Mouse (Mus musculus): Measurements from ENCODE around the gene Efs. TPM values are rescaled to one million over a fixed set of nuclear protein-coding genes. Genes with fewer than 3 reads are reported as not detected.
"Not testable (repeated sequence)": the region's sequence is repeated elsewhere in the genome, so short reads cannot be mapped to it uniquely, and the experiment has no call there.

Gene Efs
- polyA plus RNA-seq, 1 experiment from 2014 or later, result 26.8 TPM

- no peak overlapping the region for H3K9ac ChIP-seq (ENCODE audit: low read length)
- no peak overlapping the region for H3K4me3 ChIP-seq (replicated peaks; ENCODE audit: low read length)
- 73% methylated on average over 3 of the region's 3 CpGs for WGBS
- no peaks in the 10 kb centered on the region for H3K4me1 ChIP-seq (ENCODE audit: control insufficient read depth, insufficient read depth, low read length)
- no peaks in the 10 kb centered on the region for H3K9me3 ChIP-seq (replicated peaks; ENCODE audit: control insufficient read depth, low read length)
- no peak overlapping the region for H3K27ac ChIP-seq (ENCODE audit: low read length)
- no peak for ATAC-seq (ENCODE audit: insufficient read depth, low FRiP score)
- H3K4me2 ChIP-seq (ENCODE audit: low read depth, low read length), result no peak overlapping the region
- no peaks in the 10 kb centered on the region for H3K27me3 ChIP-seq (ENCODE audit: control insufficient read depth, insufficient read depth, low read length)
- H3K36me3 ChIP-seq (ENCODE audit: control insufficient read depth, insufficient read depth, low read length), result no peaks in the 10 kb centered on the region
Measured at GRCm38 (mm10) chr14:54954474-54954873, 28.5 kb upstream of the Efs start.

- H3K4me3 ChIP-seq (replicated peaks; ENCODE audit: low read length), result no peak overlapping the region
- H3K27ac ChIP-seq (ENCODE audit: low read length), result no peak overlapping the region
- no peaks in the 10 kb centered on the region for H3K4me1 ChIP-seq (ENCODE audit: control insufficient read depth, insufficient read depth, low read length)
- H3K9me3 ChIP-seq (replicated peaks; ENCODE audit: control insufficient read depth, low read length), result no peaks in the 10 kb centered on the region
- no peaks in the 10 kb centered on the region for H3K27me3 ChIP-seq (ENCODE audit: control insufficient read depth, insufficient read depth, low read length)
- H3K9ac ChIP-seq (ENCODE audit: low read length), result no peak overlapping the region
- 92% methylated on average over 8 of the region's 8 CpGs for WGBS
- no peak for ATAC-seq (ENCODE audit: insufficient read depth, low FRiP score)
- H3K4me2 ChIP-seq (ENCODE audit: low read depth, low read length), result no peak overlapping the region
- H3K36me3 ChIP-seq (ENCODE audit: control insufficient read depth, insufficient read depth, low read length), result no peaks in the 10 kb centered on the region
Measured at GRCm38 (mm10) chr14:54953664-54954206, 27.8 kb upstream of the Efs start.

- no peaks in the 10 kb centered on the region for H3K9me3 ChIP-seq (replicated peaks; ENCODE audit: control insufficient read depth, low read length)
- no peak overlapping the region for H3K27ac ChIP-seq (ENCODE audit: low read length)
- 81% methylated on average over 6 of the region's 6 CpGs for WGBS
- H3K27me3 ChIP-seq (ENCODE audit: control insufficient read depth, insufficient read depth, low read length), result no peaks in the 10 kb centered on the region
- ATAC-seq (ENCODE audit: insufficient read depth, low FRiP score), result no peak
- H3K4me3 ChIP-seq (replicated peaks; ENCODE audit: low read length), result no peak overlapping the region
- H3K4me1 ChIP-seq (ENCODE audit: control insufficient read depth, insufficient read depth, low read length), result no peaks in the 10 kb centered on the region
- H3K9ac ChIP-seq (ENCODE audit: low read length), result no peak overlapping the region
- no peaks in the 10 kb centered on the region for H3K36me3 ChIP-seq (ENCODE audit: control insufficient read depth, insufficient read depth, low read length)
- H3K4me2 ChIP-seq (ENCODE audit: low read depth, low read length), result no peak overlapping the region
Measured at GRCm38 (mm10) chr14:54951587-54951986, 25.7 kb upstream of the Efs start.

- no peak overlapping the region for H3K4me3 ChIP-seq (replicated peaks; ENCODE audit: low read length)
- no peak for ATAC-seq (ENCODE audit: insufficient read depth, low FRiP score)
- H3K27ac ChIP-seq (ENCODE audit: low read length), result no peak overlapping the region
- no peaks in the 10 kb centered on the region for H3K36me3 ChIP-seq (ENCODE audit: control insufficient read depth, insufficient read depth, low read length)
- no peaks in the 10 kb centered on the region for H3K4me1 ChIP-seq (ENCODE audit: control insufficient read depth, insufficient read depth, low read length)
- H3K4me2 ChIP-seq (ENCODE audit: low read depth, low read length), result no peak overlapping the region
- no peaks in the 10 kb centered on the region for H3K27me3 ChIP-seq (ENCODE audit: control insufficient read depth, insufficient read depth, low read length)
- H3K9me3 ChIP-seq (replicated peaks; ENCODE audit: control insufficient read depth, low read length), result no peaks in the 10 kb centered on the region
- WGBS, result 52% methylated on average over 12 of the region's 12 CpGs
- H3K9ac ChIP-seq (ENCODE audit: low read length), result no peak overlapping the region
Measured at GRCm38 (mm10) chr14:54950493-54950892, 24.6 kb upstream of the Efs start.

- H3K36me3 ChIP-seq (ENCODE audit: control insufficient read depth, insufficient read depth, low read length), result no peaks in the 10 kb centered on the region
- H3K9ac ChIP-seq (ENCODE audit: low read length), result no peak overlapping the region
- no peaks in the 10 kb centered on the region for H3K27me3 ChIP-seq (ENCODE audit: control insufficient read depth, insufficient read depth, low read length)
- 81% methylated on average over 9 of the region's 9 CpGs for WGBS
- no peak for ATAC-seq (ENCODE audit: insufficient read depth, low FRiP score)
- no peak overlapping the region for H3K4me2 ChIP-seq (ENCODE audit: low read depth, low read length)
- H3K4me3 ChIP-seq (replicated peaks; ENCODE audit: low read length), result no peak overlapping the region
- H3K9me3 ChIP-seq (replicated peaks; ENCODE audit: control insufficient read depth, low read length), result no peaks in the 10 kb centered on the region
- H3K4me1 ChIP-seq (ENCODE audit: control insufficient read depth, insufficient read depth, low read length), result no peaks in the 10 kb centered on the region
- H3K27ac ChIP-seq (ENCODE audit: low read length), result no peak overlapping the region
Measured at GRCm38 (mm10) chr14:54948781-54949180, 22.9 kb upstream of the Efs start.

- H3K9ac ChIP-seq (ENCODE audit: low read length); H3K4me2 ChIP-seq (ENCODE audit: low read depth, low read length); H3K36me3 ChIP-seq (ENCODE audit: control insufficient read depth, insufficient read depth, low read length); ATAC-seq (ENCODE audit: insufficient read depth, low FRiP score); H3K4me1 ChIP-seq (ENCODE audit: control insufficient read depth, insufficient read depth, low read length); H3K4me3 ChIP-seq (replicated peaks; ENCODE audit: low read length); H3K27me3 ChIP-seq (ENCODE audit: control insufficient read depth, insufficient read depth, low read length); H3K27ac ChIP-seq (ENCODE audit: low read length); H3K9me3 ChIP-seq (replicated peaks; ENCODE audit: control insufficient read depth, low read length): not testable (repeated sequence)
- WGBS, result 86% methylated on average over 10 of the region's 11 CpGs
Measured at GRCm38 (mm10) chr14:54947008-54947407, 21.1 kb upstream of the Efs start.

- no peaks in the 10 kb centered on the region for H3K9me3 ChIP-seq (replicated peaks; ENCODE audit: control insufficient read depth, low read length)
- no peaks in the 10 kb centered on the region for H3K4me1 ChIP-seq (ENCODE audit: control insufficient read depth, insufficient read depth, low read length)
- H3K4me3 ChIP-seq (replicated peaks; ENCODE audit: low read length), result no peak overlapping the region
- no peaks in the 10 kb centered on the region for H3K36me3 ChIP-seq (ENCODE audit: control insufficient read depth, insufficient read depth, low read length)
- ATAC-seq (ENCODE audit: insufficient read depth, low FRiP score), result no peak
- H3K9ac ChIP-seq (ENCODE audit: low read length), result no peak overlapping the region
- H3K4me2 ChIP-seq (ENCODE audit: low read depth, low read length), result no peak overlapping the region
- H3K27me3 ChIP-seq (ENCODE audit: control insufficient read depth, insufficient read depth, low read length), result no peaks in the 10 kb centered on the region
- no peak overlapping the region for H3K27ac ChIP-seq (ENCODE audit: low read length)
- 72% methylated on average over 19 of the region's 19 CpGs for WGBS
Measured at GRCm38 (mm10) chr14:54945975-54946704, 20.2 kb upstream of the Efs start.

GRCm38 (mm10) chr14:54944939-54945338 lies 19.0 kb upstream of the Efs start:
- Histone ChIP-seq H3K27ac (ENCODE audit: low read length) (no peak overlapping the region), H3K4me1 (ENCODE audit: control insufficient read depth, insufficient read depth, low read length) (no peaks in the 10 kb centered on the region), H3K9ac (ENCODE audit: low read length) (no peak overlapping the region), H3K36me3 (ENCODE audit: control insufficient read depth, insufficient read depth, low read length) (no peaks in the 10 kb centered on the region), H3K4me2 (ENCODE audit: low read depth, low read length) (no peak overlapping the region), H3K4me3 (replicated peaks; ENCODE audit: low read length) (no peak overlapping the region), H3K27me3 (ENCODE audit: control insufficient read depth, insufficient read depth, low read length) (no peaks in the 10 kb centered on the region), H3K9me3 (replicated peaks; ENCODE audit: control insufficient read depth, low read length) (no peaks in the 10 kb centered on the region)
- ATAC-seq (ENCODE audit: insufficient read depth, low FRiP score), result no peak
- WGBS, result 71% methylated on average over 2 of the region's 2 CpGs

- WGBS, result 94% methylated on average over 7 of the region's 7 CpGs
- Histone ChIP-seq H3K4me2 (ENCODE audit: low read depth, low read length) (no peak overlapping the region), H3K27me3 (ENCODE audit: control insufficient read depth, insufficient read depth, low read length) (no peaks in the 10 kb centered on the region), H3K36me3 (ENCODE audit: control insufficient read depth, insufficient read depth, low read length) (no peaks in the 10 kb centered on the region), H3K4me3 (replicated peaks; ENCODE audit: low read length) (no peak overlapping the region), H3K27ac (ENCODE audit: low read length) (no peak overlapping the region), H3K4me1 (ENCODE audit: control insufficient read depth, insufficient read depth, low read length) (no peaks in the 10 kb centered on the region), H3K9me3 (replicated peaks; ENCODE audit: control insufficient read depth, low read length) (no peaks in the 10 kb centered on the region), H3K9ac (ENCODE audit: low read length) (no peak overlapping the region)
- no peak for ATAC-seq (ENCODE audit: insufficient read depth, low FRiP score)
Measured at GRCm38 (mm10) chr14:54943971-54944370, 18.0 kb upstream of the Efs start.

Measured in stomach, embryonic 16.5 days (tissue).